Mouse (Mus musculus) erythroblast, embryonic 14.5 days (primary cell): ENCODE data around the gene Olfr59.

Source experiments
- GATA1 ChIP-seq: IDR thresholded peaks from 2 replicates; pipeline ENCODE4 v1.6.1; 2012; ENCODE audit warnings: low read length, inconsistent platforms, mixed read lengths
- TAL1 ChIP-seq: IDR thresholded peaks from 3 replicates; pipeline ENCODE4 v1.6.1; 2012; ENCODE audit warnings: low read length, inconsistent platforms, mixed read lengths

GRCm38 (mm10) chr11:74328781-74329180 lies 45.2 kb downstream of the Olfr59 start:
- TF ChIP-seq TAL1 = no peak
- TF ChIP-seq GATA1 = no peak
